Mouse (Mus musculus): ENCODE data around the gene Alg14.

Gene Alg14

DNA sequence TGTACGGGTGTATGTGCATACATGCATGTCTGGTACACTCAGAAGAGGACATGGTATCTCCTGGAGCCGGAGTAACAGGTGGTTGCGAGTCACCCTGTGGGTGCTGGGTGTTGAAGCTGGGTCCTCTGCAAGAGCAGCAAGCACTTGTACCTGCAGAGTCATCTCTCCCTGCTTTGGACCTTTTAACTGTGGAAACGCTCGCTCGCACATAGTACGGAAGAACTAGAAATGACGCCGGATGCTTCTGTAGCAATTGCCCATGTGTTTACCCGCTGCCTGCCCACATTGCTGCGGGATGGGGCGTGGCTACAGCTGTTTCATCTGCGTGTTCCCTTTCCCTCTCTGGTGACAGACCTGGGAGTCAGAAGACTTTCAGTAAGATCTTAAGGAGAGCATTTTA, 78.7 kb downstream of the Alg14 start:
- peak; percentile 82 for DNase-seq

DNA sequence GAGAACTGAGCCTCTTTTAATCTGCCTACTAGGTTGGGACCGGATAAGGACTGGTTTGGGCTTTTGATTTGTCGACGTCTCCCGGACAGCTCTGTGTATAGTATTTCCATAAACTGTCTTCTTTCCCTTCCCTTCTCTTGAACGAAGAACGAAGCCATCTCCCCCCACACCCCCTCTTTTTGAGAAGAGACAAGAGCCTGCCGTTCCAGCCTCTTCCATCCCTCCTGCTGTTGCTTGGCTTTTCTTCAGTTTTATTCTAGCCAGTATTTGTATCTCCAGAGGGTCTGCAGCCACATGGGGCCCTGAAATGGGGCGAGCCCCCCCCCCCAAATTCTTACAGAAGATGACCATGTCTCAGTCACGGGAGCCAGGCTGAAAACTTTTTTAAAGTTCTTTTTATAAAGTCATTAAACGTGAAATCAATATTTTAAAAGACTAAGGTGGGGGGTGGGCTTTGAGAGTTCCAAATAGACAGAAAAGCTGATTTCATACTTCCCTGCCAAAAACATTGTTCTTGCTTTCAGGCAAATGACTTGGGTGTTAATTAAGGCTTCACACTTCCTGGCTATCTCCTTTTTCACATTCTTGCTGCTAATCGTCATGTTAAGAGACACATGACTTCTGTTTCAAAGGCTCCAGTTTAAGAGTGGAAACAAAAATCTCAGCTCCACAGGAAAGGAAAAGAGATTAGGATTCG, 79.4 kb downstream of the Alg14 start:
- DNase-seq: no peak

DNA sequence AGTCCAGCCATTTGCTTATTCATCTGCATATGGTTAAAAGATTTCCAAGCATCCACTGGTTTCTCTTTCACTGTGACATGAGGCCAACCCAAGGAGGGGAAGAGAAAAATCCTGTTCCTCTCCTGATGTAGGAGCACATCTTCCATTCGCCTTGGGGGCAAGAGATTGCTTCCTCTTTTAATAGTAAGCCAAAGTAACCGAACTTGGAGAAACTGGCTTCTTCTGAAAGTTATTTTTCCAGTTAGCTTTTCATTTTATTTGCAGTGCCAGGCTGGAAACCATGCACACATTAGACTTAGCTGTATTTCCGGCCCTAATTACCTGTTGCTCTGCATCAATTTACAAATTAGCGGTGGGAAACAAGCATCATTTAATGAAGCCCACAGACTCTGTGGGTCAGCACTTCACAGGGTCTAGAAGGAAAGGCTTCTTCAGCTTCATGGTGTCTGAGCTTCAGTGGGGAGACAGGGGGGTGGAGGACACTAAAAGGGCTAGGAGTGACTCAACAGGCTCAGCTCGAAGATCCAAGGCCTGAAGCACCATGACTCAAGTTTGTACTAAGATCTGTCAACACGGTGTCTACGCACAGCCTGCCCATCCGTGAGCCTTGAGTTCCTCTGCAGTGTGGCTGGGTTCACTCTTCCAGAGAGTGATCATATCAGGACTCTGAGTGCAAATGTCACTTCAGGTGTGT, 80.1 kb downstream of the Alg14 start:
- DNase-seq: no peak

DNA sequence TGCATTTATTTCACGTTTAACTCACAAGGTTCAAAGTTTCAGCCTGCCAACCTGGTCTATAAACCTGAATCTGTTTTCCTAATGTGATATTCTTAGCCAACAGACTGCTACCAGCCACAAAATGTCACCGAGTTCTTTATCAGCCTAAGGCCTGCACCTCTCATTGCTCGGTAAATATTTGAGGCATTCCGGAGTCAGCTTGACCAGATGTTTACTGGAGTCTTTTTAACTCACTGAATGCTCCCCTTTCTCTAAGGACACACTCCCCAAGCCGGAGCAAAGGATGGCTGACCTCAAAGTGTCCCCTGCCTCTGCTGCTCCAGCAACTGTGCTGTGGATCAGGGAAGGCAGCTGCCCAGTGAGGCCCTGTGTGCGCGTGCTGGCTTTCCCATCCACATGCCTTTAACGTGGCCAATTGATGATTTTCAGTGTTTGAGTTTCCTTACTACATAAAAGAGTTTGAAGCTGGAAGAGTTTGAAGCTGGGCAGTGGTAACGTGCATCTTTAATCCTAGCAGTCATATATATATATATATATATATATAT, 82.4 kb downstream of the Alg14 start:
- DNase-seq: no peak

DNA sequence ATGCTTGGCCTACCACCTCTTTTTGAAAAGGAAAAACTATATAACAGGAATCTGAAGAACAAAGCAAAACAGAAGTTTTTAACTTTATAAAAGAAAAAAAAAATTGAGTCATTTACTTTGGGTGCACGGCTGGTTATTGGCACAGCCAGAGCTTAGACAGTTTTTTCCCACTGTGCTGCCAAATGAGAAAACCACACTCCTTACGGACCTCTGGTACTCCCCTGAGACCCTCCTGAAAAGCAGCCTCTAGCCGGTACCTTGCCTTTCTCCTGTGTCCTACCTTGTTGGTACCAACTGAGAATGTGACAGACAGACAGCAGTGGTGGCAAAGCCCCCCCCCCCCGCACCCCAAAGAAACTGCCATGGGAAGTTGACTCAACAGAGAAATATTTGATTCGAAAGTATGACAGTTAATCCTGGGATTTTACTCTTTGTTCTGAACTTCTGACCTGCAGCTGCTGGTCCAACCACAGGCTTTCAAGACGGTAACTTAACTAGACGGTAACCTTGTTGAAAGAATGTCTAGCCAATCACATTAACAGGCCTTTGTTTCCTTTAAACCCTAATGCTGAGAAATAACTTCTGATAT, 84.1 kb downstream of the Alg14 start:
- no peak for DNase-seq

GRCm38 (mm10) chr3:121378708-121379612, 87.4 kb downstream of the Alg14 start:
- no peak for DNase-seq

- DNase-seq: no peak
Measured at GRCm38 (mm10) chr3:121379699-121380098, 88.1 kb downstream of the Alg14 start.

DNA sequence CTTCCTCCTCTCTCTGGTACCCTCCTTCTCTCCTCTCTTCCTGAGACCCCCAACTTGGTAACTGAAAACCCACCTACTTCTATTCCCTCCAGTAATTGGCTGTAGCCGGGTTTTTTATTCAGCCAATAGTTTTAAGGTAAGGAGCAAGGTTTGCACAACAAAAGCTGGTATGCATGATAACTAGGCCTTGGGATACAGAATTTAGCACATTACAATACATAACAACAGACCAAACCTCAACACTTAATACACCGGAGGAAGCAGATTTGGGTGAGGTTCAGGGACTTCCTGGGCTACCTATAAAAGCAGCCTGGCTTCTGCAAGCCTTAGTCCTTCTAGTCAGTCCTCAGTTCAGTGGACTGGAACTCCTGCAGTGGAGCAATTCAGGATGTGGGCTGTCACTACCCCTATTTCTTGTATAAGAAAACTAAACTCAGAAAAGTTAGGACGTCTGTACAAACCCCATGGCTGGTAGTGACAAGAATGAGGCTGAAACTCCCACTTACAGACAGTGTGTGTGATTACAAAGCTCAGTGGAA, 96.0 kb downstream of the Alg14 start:
- DNase-seq: no peak

- no peak for DNase-seq
Measured at GRCm38 (mm10) chr3:121389366-121389765, 97.8 kb downstream of the Alg14 start.

DNA sequence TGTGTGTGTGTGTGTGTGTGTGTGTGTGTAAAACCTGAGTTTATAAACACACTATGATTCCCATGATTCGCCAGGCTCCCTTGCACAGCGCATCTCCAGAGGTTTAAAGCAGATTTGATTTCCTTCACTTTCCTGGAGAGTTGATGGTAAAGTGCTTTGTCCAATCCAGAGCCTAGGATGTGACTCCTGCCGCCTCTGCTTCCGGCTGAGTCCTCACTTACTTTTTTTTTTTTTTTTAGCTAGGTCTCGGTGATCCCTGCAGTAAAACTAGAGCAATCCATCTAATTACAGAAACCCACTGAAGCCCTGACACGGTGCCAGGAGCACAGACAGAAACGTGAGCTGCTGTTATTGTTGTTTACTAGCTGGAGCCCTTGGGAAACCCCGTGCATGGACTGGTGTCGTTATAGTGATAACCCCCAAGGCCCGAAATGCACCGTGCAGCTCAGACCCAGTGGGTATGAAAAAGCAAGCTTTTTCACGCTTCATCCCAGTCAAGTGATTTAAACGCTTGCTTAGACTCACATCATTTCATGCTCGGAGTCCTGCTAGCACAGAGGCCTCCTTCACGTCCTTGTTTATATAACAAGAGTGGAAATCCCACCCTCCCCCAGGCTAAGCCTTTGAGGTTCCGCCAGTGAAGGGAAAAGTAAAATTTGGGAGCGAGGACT, 98.4 kb downstream of the Alg14 start:
- no peak for DNase-seq

- no peak for DNase-seq
Measured at GRCm38 (mm10) chr3:121390724-121391123, 99.2 kb downstream of the Alg14 start.

- no peak for DNase-seq
Measured at GRCm38 (mm10) chr3:121395588-121396295, 104.2 kb downstream of the Alg14 start.

DNA sequence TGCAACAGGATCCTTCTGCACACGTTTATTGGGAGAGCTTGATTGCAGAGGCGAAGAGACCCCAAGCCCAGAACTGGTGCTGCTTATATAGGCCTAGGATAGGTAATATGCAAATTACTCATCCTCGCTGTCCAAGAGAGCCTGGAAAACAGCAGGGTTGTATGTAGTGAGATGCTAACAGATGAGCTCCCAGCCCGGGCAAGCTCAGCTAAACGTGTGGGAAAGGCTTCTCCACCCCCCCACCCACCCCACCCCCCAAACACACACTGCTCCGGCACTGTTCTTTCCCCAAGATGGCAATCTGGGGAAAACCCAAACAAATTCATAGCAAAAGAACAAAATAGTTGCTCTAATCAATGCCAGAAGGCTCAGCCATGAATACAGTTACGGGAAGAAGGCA, 105.0 kb downstream of the Alg14 start:
- DNase-seq: no peak

GRCm38 (mm10) chr3:121397007-121397406, 105.4 kb downstream of the Alg14 start:
- DNase-seq: no peak

DNA sequence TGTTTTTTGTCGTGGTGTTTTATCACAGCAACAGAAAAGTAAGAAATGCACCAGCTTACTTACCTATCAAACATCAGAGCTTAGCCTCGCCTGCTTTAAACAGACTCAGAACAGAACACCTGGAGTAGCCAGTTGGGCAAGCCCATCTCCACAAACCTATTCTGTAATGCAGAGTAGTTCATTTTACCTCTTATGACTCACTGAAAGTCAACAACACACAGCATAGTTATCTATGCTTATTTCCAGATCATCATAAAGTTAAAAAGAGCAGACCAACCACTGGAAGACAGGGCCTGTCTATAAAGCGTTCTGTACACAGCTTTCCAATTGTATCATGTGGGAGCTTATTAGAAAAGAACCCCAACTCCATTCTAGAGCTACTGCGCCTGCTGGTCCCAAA, 109.8 kb downstream of the Alg14 start:
- no peak for DNase-seq

- DNase-seq: no peak
Measured at GRCm38 (mm10) chr3:121402096-121402495, 110.5 kb downstream of the Alg14 start.

GRCm38 (mm10) chr3:121403449-121403848, 111.9 kb downstream of the Alg14 start:
- DNase-seq: no peak

DNA sequence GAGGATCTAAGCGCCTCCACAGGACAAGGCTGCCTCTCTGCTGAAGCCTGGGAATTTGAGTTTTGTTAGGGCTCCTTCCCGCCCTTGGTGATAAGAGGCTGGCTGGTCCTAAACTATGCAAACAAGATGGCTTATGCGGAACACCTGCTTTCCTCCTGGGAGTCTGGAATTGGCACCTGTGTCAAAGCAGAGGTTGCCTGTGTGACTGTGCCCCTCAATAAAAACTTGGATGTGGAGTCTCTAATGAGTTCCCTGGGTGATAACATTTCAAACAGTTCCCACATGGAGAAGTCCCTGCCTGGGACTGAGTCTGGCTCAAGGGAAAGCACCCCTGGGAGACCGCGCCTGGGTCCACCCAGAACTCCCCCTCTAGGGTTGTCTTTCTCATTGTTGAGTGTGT, 113.5 kb downstream of the Alg14 start:
- no peak for DNase-seq

DNA sequence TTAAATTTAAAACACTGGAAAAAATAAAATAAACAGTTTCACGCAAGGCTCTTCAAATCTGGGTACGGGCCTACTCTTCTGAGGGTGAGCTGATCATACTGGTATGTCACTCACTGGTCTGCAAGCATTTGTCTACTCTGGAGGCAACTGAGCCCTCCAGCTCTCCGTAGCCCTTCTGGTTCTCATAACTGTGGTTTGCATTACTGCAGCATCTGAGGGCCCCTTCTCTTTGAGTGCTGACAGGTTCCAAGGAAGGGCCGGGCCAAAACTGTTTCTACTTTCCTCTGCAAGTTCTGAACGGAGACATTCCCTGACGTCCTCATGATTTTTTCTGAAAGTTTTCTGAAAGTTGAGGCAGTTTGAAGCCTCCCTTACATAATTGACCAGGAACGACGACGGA, 115.8 kb downstream of the Alg14 start:
- no peak for DNase-seq

DNA sequence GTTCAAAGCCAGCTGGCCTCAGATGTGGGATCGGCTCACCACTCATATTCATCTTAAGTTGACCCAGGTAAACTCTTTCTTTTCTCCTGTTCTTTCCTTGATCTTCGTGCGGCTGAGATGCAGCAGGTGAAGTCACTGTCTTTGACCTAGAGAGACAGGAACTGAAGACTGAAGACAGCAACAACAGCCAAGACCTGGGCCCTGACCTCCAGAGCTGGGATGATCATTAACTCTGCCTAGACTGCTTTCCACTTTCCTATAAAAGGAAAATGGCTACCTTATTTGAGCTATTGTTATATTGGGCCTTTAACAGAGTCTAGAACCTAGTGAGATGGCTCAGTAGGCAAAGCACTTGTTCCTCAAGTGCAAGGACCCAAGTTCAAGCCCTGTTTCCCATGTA, 116.8 kb downstream of the Alg14 start:
- no peak for DNase-seq

- no peak for DNase-seq
Measured at GRCm38 (mm10) chr3:121411450-121411849, 119.9 kb downstream of the Alg14 start.
